Mouse (Mus musculus): Measurements from ENCODE around the gene Klhl5. TPM values are rescaled to one million over a fixed set of nuclear protein-coding genes. Genes with fewer than 3 reads are reported as not detected.

Klhl5 gene
- polyA plus RNA-seq, 2 experiments: 3.6 to 4.4 TPM

GRCm38 (mm10) chr5:65113323-65113722 is 6.0 kb downstream of the Klhl5 start:
- no peaks in the 10 kb centered on the region for H3K36me3 ChIP-seq (replicated peaks; ENCODE audit: control insufficient read depth, insufficient read depth, low read depth)
- H3K27ac ChIP-seq: no peak overlapping the region
- no peak overlapping the region for H3K4me2 ChIP-seq (ENCODE audit: low read depth)
- ATAC-seq (ENCODE audit: insufficient read depth) (peak; percentile 39; the same call in 1 of the 2 replicates), DNase-seq (ENCODE audit: low read depth in 3 of 3, low spot score in 3 of 3) (no peak)
- peaks cover 5 to 15% of the 10 kb centered on the region in 2 experiments; a peak in 3 of 4 replicates for H3K4me1 ChIP-seq (replicated peaks; ENCODE audit: control insufficient read depth in 2 of 2, insufficient read depth in 2 of 2, low read length in 1 of 2)
- H3K9ac ChIP-seq (replicated peaks): no peak overlapping the region
- H3K9me3 ChIP-seq (ENCODE audit: control insufficient read depth, low read length): no peaks in the 10 kb centered on the region
- no peak overlapping the region for H3K4me3 ChIP-seq (ENCODE audit: insufficient read depth in 1 of 2, low read depth in 2 of 2, low read length in 2 of 2)
- TF ChIP-seq EP300 (IDR thresholded peaks at IDR 0.05; ENCODE audit: low read depth): no peak
- TF ChIP-seq CTCF (IDR thresholded peaks at IDR 0.05; ENCODE audit: low read depth): no peak
- 18% methylated on average over 6 of the region's 6 CpGs for WGBS (ENCODE audit: insufficient replicate concordance)
- no peaks in the 10 kb centered on the region for H3K27me3 ChIP-seq (ENCODE audit: control insufficient read depth, insufficient read depth, low read length)

- no peak overlapping the region for H3K4me3 ChIP-seq (ENCODE audit: insufficient read depth in 1 of 2, low read depth in 2 of 2, low read length in 2 of 2)
- no peak for ATAC-seq (ENCODE audit: insufficient read depth)
- no peaks in the 10 kb centered on the region for H3K36me3 ChIP-seq (replicated peaks; ENCODE audit: control insufficient read depth, insufficient read depth, low read depth)
- H3K9ac ChIP-seq (replicated peaks): no peak overlapping the region
- TF ChIP-seq CTCF (IDR thresholded peaks at IDR 0.05; ENCODE audit: low read depth): no peak
- 84% methylated on average over 2 of the region's 2 CpGs for WGBS (ENCODE audit: insufficient replicate concordance)
- H3K9me3 ChIP-seq (ENCODE audit: control insufficient read depth, low read length): no peaks in the 10 kb centered on the region
- H3K27me3 ChIP-seq (ENCODE audit: control insufficient read depth, insufficient read depth, low read length): no peaks in the 10 kb centered on the region
- no peak overlapping the region for H3K4me2 ChIP-seq (ENCODE audit: low read depth)
- peaks cover 5 to 19% of the 10 kb centered on the region in 2 experiments; a peak in 3 of 4 replicates for H3K4me1 ChIP-seq (replicated peaks; ENCODE audit: control insufficient read depth in 2 of 2, insufficient read depth in 2 of 2, low read length in 1 of 2)
- H3K27ac ChIP-seq: no peak overlapping the region
- no peak for DNase-seq (ENCODE audit: low read depth in 3 of 3, low spot score in 3 of 3)
Observed at GRCm38 (mm10) chr5:65116789-65117188, 9.4 kb downstream of the Klhl5 start.

GRCm38 (mm10) chr5:65119495-65119894 is 12.2 kb downstream of the Klhl5 start:
- 52% methylated on average over 1 of the region's 1 CpGs for WGBS (ENCODE audit: insufficient replicate concordance)
- Histone ChIP-seq H3K4me2 (ENCODE audit: low read depth) (no peak overlapping the region), H3K36me3 (replicated peaks; ENCODE audit: control insufficient read depth, insufficient read depth, low read depth) (no peaks in the 10 kb centered on the region), H3K27ac (no peak overlapping the region), H3K4me3 (ENCODE audit: insufficient read depth in 1 of 2, low read depth in 2 of 2, low read length in 2 of 2) (no peak overlapping the region), H3K9ac (replicated peaks) (no peak overlapping the region), H3K27me3 (ENCODE audit: control insufficient read depth, insufficient read depth, low read length) (no peaks in the 10 kb centered on the region), H3K4me1 (replicated peaks; ENCODE audit: control insufficient read depth in 2 of 2, insufficient read depth in 2 of 2, low read length in 1 of 2) (0 out of 4 replicates have a peak, but pooled peaks cover 0 to 6% of the 10 kb centered on the region in 2 experiments), H3K9me3 (ENCODE audit: control insufficient read depth, low read length) (no peaks in the 10 kb centered on the region)
- TF ChIP-seq EP300 (IDR thresholded peaks at IDR 0.05; ENCODE audit: low read depth): no peak
- TF ChIP-seq CTCF (IDR thresholded peaks at IDR 0.05; ENCODE audit: low read depth): no peak
- DNase-seq (ENCODE audit: low read depth in 3 of 3, low spot score in 3 of 3) (no peak), ATAC-seq (ENCODE audit: insufficient read depth) (no peak)

GRCm38 (mm10) chr5:65119918-65120317 is 12.6 kb downstream of the Klhl5 start:
- 0 out of 4 replicates have a peak, but pooled peaks cover 0 to 6% of the 10 kb centered on the region in 2 experiments for H3K4me1 ChIP-seq (replicated peaks; ENCODE audit: control insufficient read depth in 2 of 2, insufficient read depth in 2 of 2, low read length in 1 of 2)
- ATAC-seq (ENCODE audit: insufficient read depth) (no peak), DNase-seq (ENCODE audit: low read depth in 3 of 3, low spot score in 3 of 3) (no peak)
- TF ChIP-seq CTCF (IDR thresholded peaks at IDR 0.05; ENCODE audit: low read depth): no peak
- no peak for TF ChIP-seq EP300 (IDR thresholded peaks at IDR 0.05; ENCODE audit: low read depth)
- H3K9me3 ChIP-seq (ENCODE audit: control insufficient read depth, low read length): no peaks in the 10 kb centered on the region
- no peak overlapping the region for H3K9ac ChIP-seq (replicated peaks)
- no peaks in the 10 kb centered on the region for H3K36me3 ChIP-seq (replicated peaks; ENCODE audit: control insufficient read depth, insufficient read depth, low read depth)
- 19% methylated on average over 3 of the region's 3 CpGs for WGBS (ENCODE audit: insufficient replicate concordance)
- no peaks in the 10 kb centered on the region for H3K27me3 ChIP-seq (ENCODE audit: control insufficient read depth, insufficient read depth, low read length)
- no peak overlapping the region for H3K27ac ChIP-seq
- no peak overlapping the region for H3K4me3 ChIP-seq (ENCODE audit: insufficient read depth in 1 of 2, low read depth in 2 of 2, low read length in 2 of 2)
- H3K4me2 ChIP-seq (ENCODE audit: low read depth): no peak overlapping the region

- Histone ChIP-seq H3K27me3 (ENCODE audit: control insufficient read depth, insufficient read depth, low read length) (no peaks in the 10 kb centered on the region), H3K4me2 (ENCODE audit: low read depth) (no peak overlapping the region), H3K36me3 (replicated peaks; ENCODE audit: control insufficient read depth, insufficient read depth, low read depth) (no peaks in the 10 kb centered on the region), H3K27ac (no peak overlapping the region), H3K4me1 (replicated peaks; ENCODE audit: control insufficient read depth in 2 of 2, insufficient read depth in 2 of 2, low read length in 1 of 2) (0 out of 4 replicates have a peak, but pooled peaks cover 0 to 6% of the 10 kb centered on the region in 2 experiments), H3K9me3 (ENCODE audit: control insufficient read depth, low read length) (no peaks in the 10 kb centered on the region), H3K4me3 (ENCODE audit: insufficient read depth in 1 of 2, low read depth in 2 of 2, low read length in 2 of 2) (no peak overlapping the region), H3K9ac (replicated peaks) (no peak overlapping the region)
- ATAC-seq (ENCODE audit: insufficient read depth): no peak
- WGBS (ENCODE audit: insufficient replicate concordance): 62% methylated on average over 3 of the region's 3 CpGs
- TF ChIP-seq CTCF (IDR thresholded peaks at IDR 0.05; ENCODE audit: low read depth) (no peak), EP300 (IDR thresholded peaks at IDR 0.05; ENCODE audit: low read depth) (no peak)
- no peak for DNase-seq (ENCODE audit: low read depth in 3 of 3, low spot score in 3 of 3)
Observed at GRCm38 (mm10) chr5:65122616-65123015, 15.3 kb downstream of the Klhl5 start.
